Mouse (Mus musculus) left cerebral cortex, postnatal 10 days (tissue): ENCODE measurements at regions not wholly inside any gene's neighbourhood (a gene's known extent, or its start where the extent isn't known, plus 50 kb on each side); places are given as distances from the start of the nearest gene placed in this dataset.

Experiments
- DNase-seq, 2 experiments: peaks; one replicate each; pipeline ENCODE4 v3.0.0; 2021 to 2022; ENCODE audit warnings: low spot score in 2 of 2, mixed read lengths in 1 of 2; ENCODE audit errors: extremely low spot score in 1 of 2
- intact Hi-C: fragments of 180-260 bp; cut with DNase I; formaldehyde crosslinking; loops from one replicate; pipeline ENCODE4 v1.15.1; 2025

GRCm38 (mm10) chr15:45453797-45454196, 5319.6 kb downstream of the 9330182O14Rik start:
- DNase-seq: peak; percentile 48 to 78
- intact Hi-C loops: no loop called here

- DNase-seq: no peak
- intact Hi-C loops: no loop called here
Observed at GRCm38 (mm10) chr15:45470425-45470824, 5336.3 kb downstream of the 9330182O14Rik start.

GRCm38 (mm10) chr15:45473191-45473590, 5339.0 kb downstream of the 9330182O14Rik start:
- intact Hi-C loops: no loop called here
- no peak for DNase-seq

GRCm38 (mm10) chr15:45510271-45510670, 5376.1 kb downstream of the 9330182O14Rik start:
- intact Hi-C loops: no loop called here
- no peak for DNase-seq
